Mouse (Mus musculus) neutrophil, adult 5-6 weeks (primary cell): ENCODE data around the gene Best3. TPM values are rescaled to one million over a fixed set of nuclear protein-coding genes. Genes with fewer than 3 reads are reported as not detected.
"Not testable (repeated sequence)": the region's sequence is repeated elsewhere in the genome, so short reads cannot be mapped to it uniquely, and the experiment has no call there.

ENCODE experiments used
- ATAC-seq: fragments of 151-379, 151-347 bp; 2 replicates; pipeline ENCODE4 v1.8.0; 2017; ENCODE audit warnings: mild to moderate bottlenecking, moderate TSS enrichment; ENCODE audit not compliant: insufficient number of reproducible peaks, poor library complexity, low FRiP score, severe bottlenecking; ENCODE audit errors: extremely low read depth
- total RNA-seq: library from RNA; stranded (forward); fragments of 200-1000 nt; gene quantifications from 2 replicates; pipeline ENCODE4 v1.2.3, GENCODE M21; 2017

Gene Best3
- total RNA-seq, 1 experiment from 2014 or later = not detected

GRCm38 (mm10) chr10:117014565-117014964, 28.5 kb downstream of the Best3 start:
- no peak for ATAC-seq

- no peak for ATAC-seq
These were observed 32.2 kb downstream of the Best3 start for GRCm38 (mm10) chr10:117018281-117018840.

- ATAC-seq = no peak
These were observed 35.1 kb downstream of the Best3 start for GRCm38 (mm10) chr10:117021020-117021754.

GRCm38 (mm10) chr10:117023693-117024092, 37.6 kb downstream of the Best3 start:
- ATAC-seq = no peak

GRCm38 (mm10) chr10:117025776-117026175, 39.7 kb downstream of the Best3 start:
- ATAC-seq = not testable (repeated sequence)

GRCm38 (mm10) chr10:117026176-117026575, 40.1 kb downstream of the Best3 start:
- ATAC-seq = no peak

GRCm38 (mm10) chr10:117031160-117031559, 45.0 kb downstream of the Best3 start:
- no peak for ATAC-seq

GRCm38 (mm10) chr10:117033785-117034184, 47.7 kb downstream of the Best3 start:
- peak; percentile 64 for ATAC-seq

GRCm38 (mm10) chr10:117040355-117040754, 54.2 kb downstream of the Best3 start:
- ATAC-seq = no peak

GRCm38 (mm10) chr10:117042295-117042694, 56.2 kb downstream of the Best3 start:
- no peak for ATAC-seq

GRCm38 (mm10) chr10:117043497-117044166, 57.5 kb downstream of the Best3 start:
- not testable (repeated sequence) for ATAC-seq

- ATAC-seq = 0 out of 2 replicates have a peak, but pooled peaks have one; percentile 4
These were observed 59.3 kb downstream of the Best3 start, which contains the start of gene Lrrc10 for GRCm38 (mm10) chr10:117045175-117046056. Gene Lrrc10 (plus strand): TSS chr10:117045341.

GRCm38 (mm10) chr10:117049253-117049652, 63.1 kb downstream of the Best3 start:
- ATAC-seq = no peak

GRCm38 (mm10) chr10:117049961-117050597, 64.0 kb downstream of the Best3 start:
- ATAC-seq = no peak

GRCm38 (mm10) chr10:117055668-117056067, 69.6 kb downstream of the Best3 start:
- no peak for ATAC-seq

- no peak for ATAC-seq
These were observed 76.8 kb downstream of the Best3 start for GRCm38 (mm10) chr10:117062894-117063253.

- peak; percentile 98 for ATAC-seq
These were observed 77.3 kb downstream of the Best3 start, which contains the start of gene Cct2 for GRCm38 (mm10) chr10:117063254-117064021. Gene Cct2 (minus strand): TSS chr10:117063814.

GRCm38 (mm10) chr10:117064076-117064475, 78.0 kb downstream of the Best3 start:
- ATAC-seq = no peak
